Mouse (Mus musculus): ENCODE measurements around the gene Tnrc6c. TPM values are rescaled to one million over a fixed set of nuclear protein-coding genes. Genes with fewer than 3 reads are reported as not detected.

Gene Tnrc6c
- total RNA-seq, 2 experiments from 2014 or later = 20.3 to 23.7 TPM

GRCm38 (mm10) chr11:117792281-117792888 is 138.3 kb downstream of the Tnrc6c start:
- peak; percentile 60 for DNase-seq

GRCm38 (mm10) chr11:117794035-117794551 is 140.0 kb downstream of the Tnrc6c start:
- DNase-seq = no peak

- DNase-seq = no peak
These were observed 142.9 kb downstream of the Tnrc6c start for GRCm38 (mm10) chr11:117796954-117797353.

- no peak for DNase-seq
These were observed 143.5 kb downstream of the Tnrc6c start, which contains the start of gene 6030468B19Rik for GRCm38 (mm10) chr11:117797511-117798159. Gene 6030468B19Rik (plus strand): TSS chr11:117797660.

- no peak for DNase-seq
These were observed 144.1 kb downstream of the Tnrc6c start for GRCm38 (mm10) chr11:117798160-117798541.

GRCm38 (mm10) chr11:117799174-117799573 is 145.1 kb downstream of the Tnrc6c start:
- DNase-seq = no peak

- DNase-seq = no peak
These were observed 145.9 kb downstream of the Tnrc6c start for GRCm38 (mm10) chr11:117800038-117800437.

GRCm38 (mm10) chr11:117801650-117802049 is 147.6 kb downstream of the Tnrc6c start:
- no peak for DNase-seq

- no peak for DNase-seq
These were observed 149.1 kb downstream of the Tnrc6c start for GRCm38 (mm10) chr11:117803166-117803688.

- DNase-seq = no peak
These were observed 152.7 kb downstream of the Tnrc6c start for GRCm38 (mm10) chr11:117806781-117807180.

GRCm38 (mm10) chr11:117809407-117810311 is 155.6 kb downstream of the Tnrc6c start, which contains the start of the genes Gm20708 and Syngr2:
Gene Gm20708 (plus strand): TSS chr11:117809668.
Gene Syngr2 (plus strand): TSS chr11:117809668.
- DNase-seq = peak; percentile 87

GRCm38 (mm10) chr11:117810401-117811046 is 156.4 kb downstream of the Tnrc6c start:
- peak; percentile 94 for DNase-seq

Other genes starting within 250 kb of the Tnrc6c start
- gene Gm11733, start 169.9 kb upstream of the Tnrc6c start, total RNA-seq (2021) = not detected
- 1 to 10 TPM; 4.8 to 8.3 TPM for gene Tmc8, start 127.8 kb downstream of the Tnrc6c start, total RNA-seq (2021)
- gene Tmc6, start 127.9 kb downstream of the Tnrc6c start, total RNA-seq (2021) = 10 to 100 TPM; 35.5 to 53.2 TPM
- gene 6030468B19Rik, start 143.4 kb downstream of the Tnrc6c start, total RNA-seq (2021) = under 1 TPM; 0.42 to 0.45 TPM
- under 1 TPM; 0.57 to 0.58 TPM for gene Gm20708, start 155.4 kb downstream of the Tnrc6c start, total RNA-seq (2021)
- gene Syngr2, start 155.4 kb downstream of the Tnrc6c start, total RNA-seq (2021) = 10 to 100 TPM; 60.2 to 69.5 TPM
- gene Afmid, start 171.6 kb downstream of the Tnrc6c start, total RNA-seq (2021) = 10 to 100 TPM; 14.1 to 17.7 TPM
- gene Tk1, start 171.8 kb downstream of the Tnrc6c start, total RNA-seq (2021) = 10 to 100 TPM; 39.7 to 47.3 TPM
- gene Birc5, start 195.0 kb downstream of the Tnrc6c start, total RNA-seq (2021) = 10 to 100 TPM; 23.3 to 28.0 TPM
- gene Tmem235, start 206.5 kb downstream of the Tnrc6c start, total RNA-seq (2021) = not detected
- 10 to 100 TPM in 1 of 2 experiments, 1 to 10 TPM in 1; 9.5 to 17.3 TPM for gene Tha1, start 219.2 kb downstream of the Tnrc6c start, total RNA-seq (2021)

All from adrenal gland, postnatal 10 days (tissue).